Mouse (Mus musculus) hindbrain, postnatal 0 days (tissue): ENCODE results near the gene B230219D22Rik. TPM values are rescaled to one million over a fixed set of nuclear protein-coding genes. Genes with fewer than 3 reads are reported as not detected.

ENCODE experiments used
- ATAC-seq: fragments of 200-750 bp; cut with Nextera tagmentation; 2 replicates; pipeline ENCODE4 v1.8.0; 2017; ENCODE audit warnings: mild to moderate bottlenecking, moderate TSS enrichment, moderate library complexity
- DNase-seq: peaks from one replicate; pipeline ENCODE4 v3.0.0-alpha.2; 2015; ENCODE audit warnings: low spot score
- H3K27ac ChIP-seq: fragments of 300-500 bp; sonication (generic); 2 replicates; pipeline ENCODE4 v1.5.1; 2014; ENCODE audit warnings: mild to moderate bottlenecking
- H3K27me3 ChIP-seq: fragments of 300-500 bp; sonication (generic); 2 replicates; pipeline ENCODE4 v1.6.1; 2014; ENCODE audit warnings: low read length, mixed read lengths; ENCODE audit not compliant: insufficient read depth
- H3K36me3 ChIP-seq: fragments of 300-500 bp; sonication (generic); 2 replicates; pipeline ENCODE4 v1.6.1; 2014; ENCODE audit warnings: low read length, mixed read lengths; ENCODE audit not compliant: insufficient read depth
- H3K4me1 ChIP-seq: fragments of 300-500 bp; sonication (generic); 2 replicates; pipeline ENCODE4 v1.6.1; 2014; ENCODE audit warnings: antibody characterized with exemption, low read length, mixed read lengths; ENCODE audit not compliant: insufficient read depth
- H3K4me2 ChIP-seq: fragments of 300-500 bp; sonication (generic); 2 replicates; pipeline ENCODE4 v1.6.1; 2014; ENCODE audit warnings: low read depth, mild to moderate bottlenecking, low read length, moderate library complexity, mixed read lengths
- H3K4me3 ChIP-seq: fragments of 300-500 bp; sonication (generic); 2 replicates; pipeline ENCODE4 v1.5.1; 2014; ENCODE audit warnings: low read length
- H3K9ac ChIP-seq: fragments of 300-500 bp; sonication (generic); replicated peaks from 2 replicates; pipeline ENCODE4 v1.6.1; 2014; ENCODE audit warnings: mild to moderate bottlenecking, low read length, moderate library complexity, mixed read lengths
- H3K9me3 ChIP-seq: fragments of 300-500 bp; sonication (generic); 2 replicates; pipeline ENCODE4 v1.6.1; 2016; ENCODE audit warnings: low read length, mixed read lengths
- CTCF ChIP-seq: IDR thresholded peaks from 2 replicates; pipeline ENCODE4 v1.5.1; 2016; ENCODE audit warnings: antibody characterized with exemption, control low read depth, low read depth
- WGBS: fragments of 180-500 bp; shearing (Covaris S2); extraction: QIAGEN DNeasy Blood & Tissue Kit; methylation state at CpG from one replicate; pipeline ENCODE4 v1.1.7; 2014; 5-methylcytosine and 5-hydroxymethylcytosine counted together
- polyA plus RNA-seq: library from polyadenylated mRNA; unstranded; fragments of >200 nt; fragmentation: Nextera tagmentation; extraction: Ambion mirVana; gene quantifications from 2 replicates; pipeline ENCODE4 v1.2.1, GENCODE M21; 2015
- total RNA-seq: library from RNA; depleted of rRNA; stranded (reverse); fragments of >200 nt; gene quantifications from 2 replicates; pipeline ENCODE4 v1.2.3, GENCODE M21; 2014

B230219D22Rik gene
- total and polyA plus RNA-seq, 2 experiments from 2014 or later: 55.0 to 145 TPM

GRCm38 (mm10) chr13:55721995-55722394, 29.1 kb downstream of the B230219D22Rik start:
- 0 out of 2 replicates have a peak, but pooled peaks have one; percentile 7 for ATAC-seq
- H3K36me3 ChIP-seq: peaks cover 16% of the 10 kb centered on the region; the same call in 1 of the 2 replicates
- DNase-seq: no peak
- H3K27me3 ChIP-seq: no peaks in the 10 kb centered on the region
- H3K4me1 ChIP-seq: no peaks in the 10 kb centered on the region
- no peak for TF ChIP-seq CTCF
- no peak overlapping the region for H3K27ac ChIP-seq
- no peak overlapping the region for H3K4me3 ChIP-seq
- no peaks in the 10 kb centered on the region for H3K9me3 ChIP-seq
- H3K4me2 ChIP-seq: no peak overlapping the region
- 92% methylated on average over 2 of the region's 2 CpGs for WGBS
- no peak overlapping the region for H3K9ac ChIP-seq

DNA sequence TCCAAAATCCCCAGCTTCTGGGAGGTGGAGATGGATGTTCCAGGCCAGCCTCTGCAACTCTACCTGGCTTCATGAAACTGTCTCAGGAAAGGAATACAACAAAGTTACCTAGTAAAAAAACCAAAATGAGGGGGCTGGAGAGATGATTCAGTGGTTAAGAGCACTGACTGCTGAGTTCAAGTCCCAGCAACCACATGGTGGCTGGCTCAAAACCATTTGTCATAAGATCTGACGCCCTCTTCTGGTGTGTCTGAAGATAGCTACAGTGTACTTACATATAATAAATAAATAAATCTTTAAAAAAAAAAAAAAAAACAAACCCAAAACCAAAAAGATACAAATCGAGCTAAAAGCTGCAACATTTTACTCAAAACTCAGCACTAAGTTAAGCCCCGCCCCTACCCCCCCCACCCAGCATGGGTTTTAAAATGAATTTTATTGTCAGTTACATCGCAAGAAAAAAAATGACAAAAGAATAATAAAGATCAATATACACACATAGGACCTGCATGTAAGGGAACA, 33.7 kb downstream of the B230219D22Rik start:
- 5% methylated on average over 4 of the region's 4 CpGs for WGBS
- peaks cover 13% of the 10 kb centered on the region; the same call in 1 of the 2 replicates for H3K36me3 ChIP-seq
- H3K4me3 ChIP-seq: peak overlapping the region; percentile 52
- H3K4me2 ChIP-seq: peak overlapping the region; percentile 74
- peak; percentile 41 for TF ChIP-seq CTCF
- H3K9me3 ChIP-seq: no peaks in the 10 kb centered on the region
- no peak for ATAC-seq
- H3K4me1 ChIP-seq: no peaks in the 10 kb centered on the region
- H3K27ac ChIP-seq: peak overlapping the region; percentile 96
- peak; percentile 29 for DNase-seq
- H3K27me3 ChIP-seq: no peaks in the 10 kb centered on the region
- peak overlapping the region; percentile 64 for H3K9ac ChIP-seq

GRCm38 (mm10) chr13:55727120-55727838, 34.4 kb downstream of the B230219D22Rik start, which contains the start of gene Pcbd2:
Gene Pcbd2, plus strand, starts transcription at chr13:55727368.
- peak within 1 kb of the TSS; percentile 64 for H3K9ac ChIP-seq
- TF ChIP-seq CTCF: no peak
- H3K27me3 ChIP-seq: no peaks in the 10 kb centered on the region
- H3K4me1 ChIP-seq: no peaks in the 10 kb centered on the region
- under 1% methylated on average over 62 of the region's 73 CpGs for WGBS
- H3K9me3 ChIP-seq: no peaks in the 10 kb centered on the region
- DNase-seq (peak; percentile 89), ATAC-seq (peak; percentile 94)
- peak within 1 kb of the TSS; percentile 96 for H3K27ac ChIP-seq
- H3K36me3 ChIP-seq: peaks cover 9% of the 10 kb centered on the region; the same call in 1 of the 2 replicates
- H3K4me2 ChIP-seq: peak within 1 kb of the TSS; percentile 74
- peak within 1 kb of the TSS; percentile 52 for H3K4me3 ChIP-seq

- H3K4me1 ChIP-seq: no peaks in the 10 kb centered on the region
- H3K9me3 ChIP-seq: no peaks in the 10 kb centered on the region
- peak overlapping the region; percentile 74 for H3K4me2 ChIP-seq
- peak overlapping the region; percentile 96 for H3K27ac ChIP-seq
- DNase-seq: peak; percentile 87
- peak; percentile 68; the same call in 1 of the 2 replicates for ATAC-seq
- WGBS: 3% methylated on average over 19 of the region's 19 CpGs
- peak overlapping the region; percentile 52 for H3K4me3 ChIP-seq
- H3K36me3 ChIP-seq: peaks cover 9% of the 10 kb centered on the region; the same call in 1 of the 2 replicates
- peak; percentile 75 for TF ChIP-seq CTCF
- H3K27me3 ChIP-seq: no peaks in the 10 kb centered on the region
- H3K9ac ChIP-seq: peak overlapping the region; percentile 64
Observed at GRCm38 (mm10) chr13:55727839-55728238, 34.9 kb downstream of the B230219D22Rik start.

DNA sequence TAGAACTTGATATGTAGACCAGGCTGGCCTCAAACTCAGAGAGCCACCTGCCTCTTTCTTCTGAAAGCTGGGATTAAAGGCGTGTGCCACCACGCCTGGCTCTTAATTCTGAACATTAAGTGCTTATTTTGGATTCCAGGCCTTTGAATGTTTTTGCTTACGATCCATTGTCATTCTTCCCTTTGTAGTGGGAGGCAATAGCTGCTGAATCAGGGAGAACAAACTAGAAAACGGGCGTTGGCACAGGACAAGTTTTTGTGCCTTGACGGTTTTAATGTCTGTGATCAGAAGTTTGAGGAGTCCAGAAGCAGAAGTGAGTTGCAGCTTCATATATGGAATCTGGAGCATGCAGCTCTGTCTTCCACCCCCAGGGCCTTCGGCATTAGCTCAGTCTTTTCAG, 37.8 kb downstream of the B230219D22Rik start:
- ATAC-seq (no peak), DNase-seq (no peak)
- no peaks in the 10 kb centered on the region for H3K9me3 ChIP-seq
- no peak for TF ChIP-seq CTCF
- H3K4me3 ChIP-seq: no peak overlapping the region
- H3K27me3 ChIP-seq: no peaks in the 10 kb centered on the region
- no peak overlapping the region for H3K27ac ChIP-seq
- no peaks in the 10 kb centered on the region for H3K36me3 ChIP-seq
- no peak overlapping the region for H3K9ac ChIP-seq
- H3K4me2 ChIP-seq: no peak overlapping the region
- H3K4me1 ChIP-seq: no peaks in the 10 kb centered on the region
- WGBS: 84% methylated on average over 7 of the region's 7 CpGs

GRCm38 (mm10) chr13:55732121-55732520, 39.2 kb downstream of the B230219D22Rik start:
- TF ChIP-seq CTCF: no peak
- Histone ChIP-seq H3K4me3 (no peak overlapping the region), H3K9me3 (no peaks in the 10 kb centered on the region), H3K4me1 (no peaks in the 10 kb centered on the region), H3K9ac (no peak overlapping the region), H3K27ac (no peak overlapping the region), H3K4me2 (no peak overlapping the region), H3K36me3 (no peaks in the 10 kb centered on the region), H3K27me3 (no peaks in the 10 kb centered on the region)
- no peak for DNase-seq
- no peak for ATAC-seq
- WGBS: 83% methylated on average over 2 of the region's 2 CpGs
